Comparison of ENCODE assay signal across 33 mouse cellular contexts in genomic region chr2:164453887-164454500, GRCm38 (mm10). TPM values are rescaled to one million over a fixed set of nuclear protein-coding genes. Genes with fewer than 3 reads are reported as not detected.
DNase-seq lines count a peak whose midpoint lies in the region; ATAC-seq lines count a peak whose summit lies in the region.
"Had no signal": no experiment of that assay in that cellular context is flagged by ENCODE, and none has a peak within 500 bp of the region (broad histone marks: within the 10 kb centered on the region; RNA-seq: fewer than 3 reads in every experiment).

No protein-coding gene starts in this region.

- 0 out of 2 replicates have a peak overlapping the region, but pooled peaks have one; percentile 1 for H3K27ac ChIP-seq in heart, embryonic 16.5 days (ENCODE audit: low read length)
- no peak overlapping the region for H3K27ac ChIP-seq in heart, embryonic 11.5 days (ENCODE audit: low read depth, low read length)
- peak overlapping the region; percentile 94; the same call in 1 of the 2 replicates for H3K27ac ChIP-seq in lung, embryonic 16.5 days (ENCODE audit: low read length)
- H3K27ac ChIP-seq: forebrain, embryonic 12.5 days; hindbrain, embryonic 14.5 days; limb, embryonic 10.5 days; liver, embryonic 13.5 days had no signal

- peaks cover 63% of the 10 kb centered on the region for H3K4me1 ChIP-seq in heart, embryonic 16.5 days (ENCODE audit: control insufficient read depth, insufficient read depth, low read length)
- peaks cover 24% of the 10 kb centered on the region for H3K4me1 ChIP-seq in heart, embryonic 11.5 days (ENCODE audit: control insufficient read depth, insufficient read depth, low read length)
- H3K4me1 ChIP-seq in lung, embryonic 16.5 days (replicated peaks; ENCODE audit: control insufficient read depth, insufficient read depth, low read length) = peaks cover 57% of the 10 kb centered on the region

- H3K4me3 ChIP-seq in heart, embryonic 16.5 days (ENCODE audit: low read length) = no peak overlapping the region
- H3K4me3 ChIP-seq in heart, embryonic 11.5 days (ENCODE audit: low read depth, low read length) = no peak overlapping the region
- H3K4me3 ChIP-seq in lung, embryonic 16.5 days (ENCODE audit: low read length) = no peak overlapping the region
- H3K4me3 ChIP-seq: forebrain, embryonic 12.5 days; heart, embryonic 15.5 days; limb, embryonic 10.5 days; liver, embryonic 13.5 days; lung, embryonic 15.5 days had no signal

- H3K9ac ChIP-seq in heart, embryonic 16.5 days (ENCODE audit: low read length) = no peak overlapping the region
- H3K9ac ChIP-seq in heart, embryonic 11.5 days (ENCODE audit: low read depth, low read length) = no peak overlapping the region
- no peak overlapping the region for H3K9ac ChIP-seq in lung, embryonic 16.5 days (ENCODE audit: low read length)
- H3K9ac ChIP-seq: forebrain, embryonic 12.5 days; heart, embryonic 15.5 days; hindbrain, embryonic 14.5 days; liver, embryonic 13.5 days; lung, embryonic 15.5 days had no signal

- no peaks in the 10 kb centered on the region for H3K36me3 ChIP-seq in heart, embryonic 16.5 days (ENCODE audit: control insufficient read depth, insufficient read depth)
- no peaks in the 10 kb centered on the region for H3K36me3 ChIP-seq in heart, embryonic 11.5 days (ENCODE audit: control insufficient read depth, insufficient read depth, low read length)
- no peaks in the 10 kb centered on the region for H3K36me3 ChIP-seq in lung, embryonic 16.5 days (ENCODE audit: control insufficient read depth, insufficient read depth, low read length)
- H3K36me3 ChIP-seq: forebrain, embryonic 12.5 days; heart, embryonic 15.5 days; limb, embryonic 10.5 days; liver, embryonic 13.5 days; lung, embryonic 15.5 days had no signal

- peaks cover 7% of the 10 kb centered on the region; the same call in 1 of the 2 replicates for H3K27me3 ChIP-seq in heart, embryonic 16.5 days (ENCODE audit: control insufficient read depth, insufficient read depth, low read length)
- no peaks in the 10 kb centered on the region for H3K27me3 ChIP-seq in heart, embryonic 11.5 days (ENCODE audit: control insufficient read depth, insufficient read depth, low read length)
- no peaks in the 10 kb centered on the region for H3K27me3 ChIP-seq in lung, embryonic 16.5 days (ENCODE audit: control insufficient read depth, insufficient read depth, low read depth, low read length)
- H3K27me3 ChIP-seq: heart, embryonic 15.5 days; lung, embryonic 15.5 days; Patski had no signal

- ATAC-seq in heart, embryonic 16.5 days (replicated peaks; ENCODE audit: extremely low read depth, insufficient read depth, low FRiP score) = no peak
- no peak for ATAC-seq in heart, embryonic 11.5 days (replicated peaks; ENCODE audit: insufficient number of reproducible peaks, low FRiP score, low TSS enrichment)
- ATAC-seq in lung, embryonic 16.5 days (ENCODE audit: low read depth) = no peak
- ATAC-seq in megakaryocyte progenitor cell, adult 5-6 weeks (replicated peaks; ENCODE audit: poor library complexity) = no peak
- ATAC-seq: inflammation-experienced regulatory T-cells, adult 6 months had no signal

- no peak for DNase-seq in lung, postnatal 10 days
- DNase-seq in kidney, adult 9 months = peak; percentile 82
- peak; percentile 42 to 68 for DNase-seq in kidney, postnatal 25 days
- no peak for DNase-seq in c-Kit-positive CD71-positive TER-119-positive erythroid progenitor cells, embryonic 14.5 days (ENCODE audit: low spot score)
- DNase-seq: cerebellum, adult 11-12 months; liver, embryonic 13.5 days; midbrain, embryonic 14.5 days; spleen, adult 18-20 months; thymus, adult 2 months; thymus, postnatal 4 days had no signal

- peaks cover 4% of the 10 kb centered on the region for H3K9me3 ChIP-seq in heart, embryonic 16.5 days (replicated peaks; ENCODE audit: control insufficient read depth, low read length)
- H3K9me3 ChIP-seq in heart, embryonic 11.5 days (replicated peaks; ENCODE audit: control insufficient read depth, low read length) = no peaks in the 10 kb centered on the region
- H3K9me3 ChIP-seq in lung, embryonic 16.5 days (ENCODE audit: control insufficient read depth, low read length) = no peaks in the 10 kb centered on the region
- H3K9me3 ChIP-seq: forebrain, embryonic 12.5 days; heart, embryonic 15.5 days; limb, embryonic 10.5 days; liver, embryonic 13.5 days; lung, embryonic 15.5 days had no signal

- WGBS in heart, embryonic 16.5 days = 63% methylated on average over 7 of the region's 7 CpGs
- 59% methylated on average over 7 of the region's 7 CpGs for WGBS in heart, embryonic 11.5 days (ENCODE audit: insufficient replicate concordance)
- 55% methylated on average over 7 of the region's 7 CpGs for WGBS in lung, embryonic 16.5 days

- H3K4me2 ChIP-seq in heart, embryonic 16.5 days (ENCODE audit: low read depth, low read length) = no peak overlapping the region
- H3K4me2 ChIP-seq in heart, embryonic 11.5 days = no peak overlapping the region
- no peak overlapping the region for H3K4me2 ChIP-seq in lung, embryonic 16.5 days (ENCODE audit: low read depth, low read length)
- H3K4me2 ChIP-seq: forebrain, embryonic 12.5 days; hindbrain, embryonic 14.5 days; liver, embryonic 13.5 days had no signal

RNA-seq across cellular contexts. Expression of gene Sys1, which starts 2.8 kb away (rescaled TPM):
- 33.4 and 41.7 TPM in 2 replicates for polyA plus RNA-seq in heart, embryonic 16.5 days (2015; fragmentation: Nextera tagmentation; extraction: Ambion mirVana)
- polyA plus RNA-seq in heart, embryonic 11.5 days (2014; fragmentation: Nextera tagmentation; extraction: Ambion mirVana) = 37.0 and 42.3 TPM in 2 replicates
- 59.9 and 62.3 TPM in 2 replicates for polyA plus RNA-seq in lung, embryonic 16.5 days (2015; fragmentation: Nextera tagmentation; extraction: Ambion mirVana)
- total RNA-seq in megakaryocyte progenitor cell, adult 5-6 weeks (2015) = 39.1 and 39.5 TPM in 2 replicates
- total RNA-seq in megakaryocyte progenitor cell, adult 5-6 weeks (2017) = 11.2 and 20.0 TPM in 2 replicates

RNA-seq across cellular contexts. Expression of gene Gm20458, which starts 6.8 kb away (rescaled TPM):
- 11.6 and 12.1 TPM in 2 replicates for polyA plus RNA-seq in heart, embryonic 16.5 days (2015; fragmentation: Nextera tagmentation; extraction: Ambion mirVana)
- 4.8 and 8.4 TPM in 2 replicates for polyA plus RNA-seq in heart, embryonic 11.5 days (2014; fragmentation: Nextera tagmentation; extraction: Ambion mirVana)
- polyA plus RNA-seq in lung, embryonic 16.5 days (2015; fragmentation: Nextera tagmentation; extraction: Ambion mirVana) = 7.9 and 15.2 TPM in 2 replicates
- not detected in 2 replicates for total RNA-seq in megakaryocyte progenitor cell, adult 5-6 weeks (2015)
- not detected in 2 replicates for total RNA-seq in megakaryocyte progenitor cell, adult 5-6 weeks (2017)
- total RNA-seq: ES-E14; megakaryocyte, adult 5-6 weeks had no signal

RNA-seq across cellular contexts. Expression of gene Sdc4, which starts 10.3 kb away (rescaled TPM):
- polyA plus RNA-seq in heart, embryonic 16.5 days (2015; fragmentation: Nextera tagmentation; extraction: Ambion mirVana) = 48.0 and 61.1 TPM in 2 replicates
- polyA plus RNA-seq in heart, embryonic 11.5 days (2014; fragmentation: Nextera tagmentation; extraction: Ambion mirVana) = 33.9 and 34.6 TPM in 2 replicates
- polyA plus RNA-seq in lung, embryonic 16.5 days (2015; fragmentation: Nextera tagmentation; extraction: Ambion mirVana) = 226 and 247 TPM in 2 replicates
- not detected in 2 replicates for total RNA-seq in megakaryocyte progenitor cell, adult 5-6 weeks (2015)
- 0.41 TPM in 1 of 2 replicates, not detected in the other for total RNA-seq in megakaryocyte progenitor cell, adult 5-6 weeks (2017)

RNA-seq across cellular contexts. Expression of gene Trp53tg5, which starts 19.5 kb away (rescaled TPM):
- not detected in 2 replicates for polyA plus RNA-seq in heart, embryonic 16.5 days (2015; fragmentation: Nextera tagmentation; extraction: Ambion mirVana)
- polyA plus RNA-seq in heart, embryonic 11.5 days (2014; fragmentation: Nextera tagmentation; extraction: Ambion mirVana) = not detected in 2 replicates
- not detected in 2 replicates for polyA plus RNA-seq in lung, embryonic 16.5 days (2015; fragmentation: Nextera tagmentation; extraction: Ambion mirVana)
- total RNA-seq in megakaryocyte progenitor cell, adult 5-6 weeks (2015) = not detected in 2 replicates
- not detected in 2 replicates for total RNA-seq in megakaryocyte progenitor cell, adult 5-6 weeks (2017)
- total RNA-seq: adrenal gland, adult 18-20 months; adrenal gland, postnatal 4 days; gastrocnemius, postnatal 4 days; heart, adult 8-10 months; heart, postnatal 4 days; layer of hippocampus, adult 18-20 months; layer of hippocampus, postnatal 25 days; megakaryocyte, adult 5-6 weeks had no signal
- polyA plus RNA-seq: embryonic facial prominence, embryonic 11.5 days; forebrain, embryonic 12.5 days; heart, embryonic 15.5 days; inflammation-experienced regulatory T-cells, adult 6 months; limb, embryonic 10.5 days; liver, embryonic 13.5 days; lung, embryonic 15.5 days; midbrain, embryonic 14.5 days; neural tube, embryonic 11.5 days; stomach, embryonic 14.5 days; thymus, adult 2 months had no signal

RNA-seq across cellular contexts. Expression of gene Dbndd2, which starts 31.9 kb away (rescaled TPM):
- 10.6 and 16.4 TPM in 2 replicates for polyA plus RNA-seq in heart, embryonic 16.5 days (2015; fragmentation: Nextera tagmentation; extraction: Ambion mirVana)
- polyA plus RNA-seq in heart, embryonic 11.5 days (2014; fragmentation: Nextera tagmentation; extraction: Ambion mirVana) = 16.5 and 21.9 TPM in 2 replicates
- polyA plus RNA-seq in lung, embryonic 16.5 days (2015; fragmentation: Nextera tagmentation; extraction: Ambion mirVana) = 13.0 and 23.4 TPM in 2 replicates
- 1.1 and 2.7 TPM in 2 replicates for total RNA-seq in megakaryocyte progenitor cell, adult 5-6 weeks (2015)
- 0.04 and 0.47 TPM in 2 replicates for total RNA-seq in megakaryocyte progenitor cell, adult 5-6 weeks (2017)

Comparison
In these comparisons a context has a peak if more than half of its experiments do, and no peak if none do; other contexts are left out.
1. DNase-seq: peak in kidney, adult 9 months (single experiment) and kidney, postnatal 25 days (2 of 2); none in lung, postnatal 10 days (single experiment) and c-Kit-positive CD71-positive TER-119-positive erythroid progenitor cells, embryonic 14.5 days (single experiment).